Mouse (Mus musculus) kidney, adult 2 months (tissue): ENCODE measurements at regions not wholly inside any gene's neighbourhood (a gene's known extent, or its start where the extent isn't known, plus 50 kb on each side); places are given as distances from the start of the nearest gene placed in this dataset.

ENCODE experiments used
- CTCF ChIP-seq: fragments of 200-500 bp; conservative IDR thresholded peaks from 2 replicates; pipeline ENCODE4 v1.5.1; 2011; ENCODE audit warnings: low read depth, mild to moderate bottlenecking, control low read depth, low read length, moderate library complexity, mixed read lengths; ENCODE audit not compliant: insufficient read depth, insufficient read length
- POLR2A ChIP-seq: fragments of 200-500 bp; IDR thresholded peaks from one replicate; pipeline ENCODE4 v1.6.1; 2011; ENCODE audit warnings: low read depth, low read length, control low read depth

DNA sequence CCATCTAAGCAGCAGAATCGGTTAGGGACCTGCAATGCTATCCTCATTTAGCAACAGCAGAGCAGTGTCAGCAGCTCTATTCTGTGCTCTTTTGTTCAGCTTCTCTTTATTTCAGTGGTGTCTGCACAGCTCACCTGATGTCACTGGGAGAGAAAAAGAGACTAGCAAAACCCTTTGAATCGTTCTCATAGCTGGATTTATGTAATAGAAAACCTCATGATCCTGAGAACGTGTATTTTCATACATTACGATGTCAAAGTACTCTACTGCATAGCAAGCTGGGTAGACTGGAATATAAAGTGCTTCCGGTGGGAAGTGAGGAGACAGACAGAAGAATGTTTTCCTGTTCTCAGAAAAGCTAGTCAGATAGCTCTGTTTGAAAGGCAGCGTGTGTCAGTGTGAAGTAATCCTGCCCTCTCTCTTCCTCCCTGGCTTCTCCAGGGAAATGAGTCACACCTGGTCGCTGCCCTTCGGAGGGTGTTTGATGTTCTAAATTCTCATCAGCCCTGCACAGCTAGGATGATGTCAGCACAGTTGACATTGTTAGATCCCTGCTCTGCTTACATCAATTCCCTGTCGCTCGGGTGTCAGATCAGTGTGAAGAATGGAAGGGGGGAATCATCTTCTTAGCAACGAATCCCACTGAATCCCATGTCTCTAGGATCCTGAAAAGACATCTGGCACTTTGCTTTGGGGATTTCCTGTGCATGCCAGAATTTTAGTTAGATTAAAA, 129.6 kb upstream of the Zbtb20 start:
- TF ChIP-seq CTCF (no peak), POLR2A (no peak)
